Mouse (Mus musculus) megakaryocyte, embryonic 14.5 days (primary cell): ENCODE results near the gene Slc25a51. TPM values are rescaled to one million over a fixed set of nuclear protein-coding genes. Genes with fewer than 3 reads are reported as not detected.

ENCODE experiments used
- H3K27me3 ChIP-seq: replicated peaks from 2 replicates; pipeline ENCODE3; 2012; ENCODE audit warnings: inconsistent platforms
- H3K36me3 ChIP-seq: replicated peaks from 2 replicates; pipeline ENCODE3; 2012; ENCODE audit warnings: low read length, inconsistent platforms, mixed read lengths
- H3K4me1 ChIP-seq: 2 replicates; pipeline ENCODE4 v1.6.1; 2012; ENCODE audit warnings: inconsistent platforms
- H3K4me3 ChIP-seq: replicated peaks from 2 replicates; pipeline ENCODE3; 2012; ENCODE audit warnings: moderate library complexity, mild to moderate bottlenecking, inconsistent platforms
- H3K9me3 ChIP-seq: 2 replicates; pipeline ENCODE4 v1.6.1; 2012; ENCODE audit warnings: inconsistent platforms
- FLI1 ChIP-seq: IDR thresholded peaks from 2 replicates; pipeline ENCODE4 v1.6.1; 2012; ENCODE audit warnings: low read length, inconsistent platforms, mixed read lengths
- GATA1 ChIP-seq: IDR thresholded peaks from 3 replicates; pipeline ENCODE4 v1.6.1; 2012; ENCODE audit warnings: mixed read lengths, low read length, inconsistent platforms, borderline replicate concordance
- polyA plus RNA-seq: library from polyadenylated mRNA; stranded (reverse); fragments of >175 nt; gene quantifications from 2 replicates; pipeline ENCODE4 v1.2.3, GENCODE M21; 2012; ENCODE audit warnings: low replicate concordance; ENCODE audit not compliant: insufficient read depth

Slc25a51 gene
- polyA plus RNA-seq: 8.3 and 8.6 TPM in 2 replicates

- no peak for TF ChIP-seq FLI1
- TF ChIP-seq GATA1: peak; percentile 49; the same call in 1 of the 3 replicates
- Histone ChIP-seq H3K4me3 (peak within 1 kb of the TSS; percentile 95), H3K36me3 (peaks cover 17% of the 10 kb centered on the region), H3K9me3 (no peaks in the 10 kb centered on the region), H3K27me3 (peaks cover 14% of the 10 kb centered on the region), H3K4me1 (peaks cover 44% of the 10 kb centered on the region)
Measured at GRCm38 (mm10) chr4:45408427-45409132, at the start of gene Slc25a51. Gene Slc25a51 (minus strand): TSS chr4:45408766.

- Histone ChIP-seq H3K27me3 (peaks cover 3% of the 10 kb centered on the region), H3K9me3 (no peaks in the 10 kb centered on the region), H3K4me3 (no peak overlapping the region), H3K36me3 (peaks cover 55% of the 10 kb centered on the region), H3K4me1 (peaks cover 66% of the 10 kb centered on the region)
- TF ChIP-seq GATA1 (no peak), FLI1 (no peak)
Measured at GRCm38 (mm10) chr4:45457543-45457942, 49.0 kb upstream of the Slc25a51 start.

- Histone ChIP-seq H3K27me3 (peaks cover 3% of the 10 kb centered on the region), H3K9me3 (no peaks in the 10 kb centered on the region), H3K4me1 (peaks cover 70% of the 10 kb centered on the region), H3K4me3 (no peak overlapping the region), H3K36me3 (peaks cover 59% of the 10 kb centered on the region)
- TF ChIP-seq GATA1 (no peak), FLI1 (no peak)
Measured at GRCm38 (mm10) chr4:45455001-45455400, 46.4 kb upstream of the Slc25a51 start.

GRCm38 (mm10) chr4:45453271-45453851, 44.8 kb upstream of the Slc25a51 start:
- Histone ChIP-seq H3K4me3 (no peak overlapping the region), H3K9me3 (no peaks in the 10 kb centered on the region), H3K36me3 (peaks cover 52% of the 10 kb centered on the region), H3K27me3 (no peaks in the 10 kb centered on the region), H3K4me1 (peaks cover 68% of the 10 kb centered on the region)
- TF ChIP-seq GATA1: no peak
- TF ChIP-seq FLI1: no peak

- H3K36me3 ChIP-seq: peaks cover 47% of the 10 kb centered on the region
- H3K4me3 ChIP-seq: peak overlapping the region; percentile 85
Measured at GRCm38 (mm10) chr4:45452569-45453111, 44.1 kb upstream of the Slc25a51 start.

GRCm38 (mm10) chr4:45449012-45449411, 40.4 kb upstream of the Slc25a51 start:
- no peaks in the 10 kb centered on the region for H3K9me3 ChIP-seq
- TF ChIP-seq FLI1: no peak
- no peak for TF ChIP-seq GATA1
- H3K27me3 ChIP-seq: no peaks in the 10 kb centered on the region
- no peak overlapping the region for H3K4me3 ChIP-seq
- H3K36me3 ChIP-seq: peaks cover 51% of the 10 kb centered on the region
- peaks cover 79% of the 10 kb centered on the region for H3K4me1 ChIP-seq

More at GRCm38 (mm10) chr4:45452569-45453111, 44.1 kb upstream of the Slc25a51 start:
- H3K9me3 ChIP-seq: no peaks in the 10 kb centered on the region
- TF ChIP-seq GATA1 (no peak), FLI1 (no peak)
- no peaks in the 10 kb centered on the region for H3K27me3 ChIP-seq
- H3K4me1 ChIP-seq: peaks cover 68% of the 10 kb centered on the region

GRCm38 (mm10) chr4:45448481-45448880, 39.9 kb upstream of the Slc25a51 start:
- peaks cover 80% of the 10 kb centered on the region for H3K4me1 ChIP-seq
- H3K9me3 ChIP-seq: no peaks in the 10 kb centered on the region
- no peak overlapping the region for H3K4me3 ChIP-seq
- TF ChIP-seq GATA1 (no peak), FLI1 (no peak)
- H3K36me3 ChIP-seq: peaks cover 51% of the 10 kb centered on the region
- no peaks in the 10 kb centered on the region for H3K27me3 ChIP-seq

GRCm38 (mm10) chr4:45447196-45447595, 38.6 kb upstream of the Slc25a51 start:
- TF ChIP-seq FLI1 (no peak), GATA1 (no peak)
- Histone ChIP-seq H3K27me3 (peaks cover under 1% of the 10 kb centered on the region), H3K36me3 (peaks cover 62% of the 10 kb centered on the region), H3K4me3 (no peak overlapping the region), H3K4me1 (peaks cover 80% of the 10 kb centered on the region), H3K9me3 (no peaks in the 10 kb centered on the region)

- H3K4me1 ChIP-seq: peaks cover 75% of the 10 kb centered on the region
Measured at GRCm38 (mm10) chr4:45445235-45445634, 36.7 kb upstream of the Slc25a51 start.

GRCm38 (mm10) chr4:45444813-45445212, 36.2 kb upstream of the Slc25a51 start:
- H3K27me3 ChIP-seq: peaks cover 1% of the 10 kb centered on the region
- no peaks in the 10 kb centered on the region for H3K9me3 ChIP-seq
- no peak for TF ChIP-seq GATA1
- TF ChIP-seq FLI1: no peak
- H3K36me3 ChIP-seq: peaks cover 81% of the 10 kb centered on the region
- peaks cover 75% of the 10 kb centered on the region for H3K4me1 ChIP-seq
- H3K4me3 ChIP-seq: no peak overlapping the region

More at GRCm38 (mm10) chr4:45445235-45445634, 36.7 kb upstream of the Slc25a51 start:
- Histone ChIP-seq H3K4me3 (no peak overlapping the region), H3K36me3 (peaks cover 78% of the 10 kb centered on the region), H3K27me3 (peaks cover 1% of the 10 kb centered on the region), H3K9me3 (no peaks in the 10 kb centered on the region)
- TF ChIP-seq FLI1: no peak
- TF ChIP-seq GATA1: no peak
